Mouse (Mus musculus) testis, postnatal 10 days (tissue): ENCODE measurements around the gene Szrd1.

Experiments
- DNase-seq: peaks from one replicate; pipeline ENCODE4 v3.0.0; 2021; ENCODE audit warnings: low spot score

The Szrd1 gene

DNA sequence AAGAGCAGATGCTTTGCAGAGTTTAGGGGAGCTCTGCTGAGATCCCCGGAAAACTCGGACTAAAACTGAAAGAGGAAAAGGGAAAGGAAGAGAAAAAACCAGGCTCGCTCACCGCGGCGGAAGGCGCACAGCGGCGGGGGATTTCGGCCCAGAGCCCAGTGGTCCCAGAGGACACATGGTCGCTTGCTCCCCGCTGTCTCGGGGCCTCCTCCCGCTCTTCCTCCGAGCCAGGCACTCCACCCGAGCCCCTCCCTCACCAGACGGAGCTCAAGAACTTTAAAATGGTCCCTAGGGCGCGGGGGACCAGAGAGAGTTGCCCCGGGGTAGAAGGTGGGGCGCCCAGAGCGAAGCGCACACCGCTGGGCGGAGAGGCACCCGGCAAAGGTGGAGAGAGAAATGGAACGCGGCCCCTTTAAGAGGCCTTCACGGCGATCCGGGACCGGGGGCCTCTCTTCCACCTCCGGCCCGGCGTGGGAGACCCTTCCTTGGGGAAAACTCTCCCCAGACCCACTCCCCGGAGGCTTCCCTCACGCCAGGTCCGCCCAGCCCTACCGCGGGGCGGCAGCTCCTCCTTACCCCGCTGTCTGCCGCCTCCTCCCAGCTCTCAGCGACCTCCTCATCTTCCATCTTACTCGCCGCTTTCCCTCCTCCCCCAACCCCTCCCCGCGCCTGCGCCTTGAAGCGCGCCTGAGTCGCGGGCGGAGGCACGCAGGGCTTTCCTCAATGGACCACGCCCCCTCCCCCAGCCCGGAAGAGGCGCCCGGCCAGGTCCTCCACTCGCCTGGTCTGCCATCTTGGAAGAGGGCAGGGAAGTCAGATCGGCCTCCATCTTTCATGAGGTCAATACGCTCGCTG, at the start of gene Szrd1:
Gene Szrd1, minus strand, starts transcription at position 660 of the 855 bp plus-strand sequence.
- peak; percentile 99 for DNase-seq

DNA sequence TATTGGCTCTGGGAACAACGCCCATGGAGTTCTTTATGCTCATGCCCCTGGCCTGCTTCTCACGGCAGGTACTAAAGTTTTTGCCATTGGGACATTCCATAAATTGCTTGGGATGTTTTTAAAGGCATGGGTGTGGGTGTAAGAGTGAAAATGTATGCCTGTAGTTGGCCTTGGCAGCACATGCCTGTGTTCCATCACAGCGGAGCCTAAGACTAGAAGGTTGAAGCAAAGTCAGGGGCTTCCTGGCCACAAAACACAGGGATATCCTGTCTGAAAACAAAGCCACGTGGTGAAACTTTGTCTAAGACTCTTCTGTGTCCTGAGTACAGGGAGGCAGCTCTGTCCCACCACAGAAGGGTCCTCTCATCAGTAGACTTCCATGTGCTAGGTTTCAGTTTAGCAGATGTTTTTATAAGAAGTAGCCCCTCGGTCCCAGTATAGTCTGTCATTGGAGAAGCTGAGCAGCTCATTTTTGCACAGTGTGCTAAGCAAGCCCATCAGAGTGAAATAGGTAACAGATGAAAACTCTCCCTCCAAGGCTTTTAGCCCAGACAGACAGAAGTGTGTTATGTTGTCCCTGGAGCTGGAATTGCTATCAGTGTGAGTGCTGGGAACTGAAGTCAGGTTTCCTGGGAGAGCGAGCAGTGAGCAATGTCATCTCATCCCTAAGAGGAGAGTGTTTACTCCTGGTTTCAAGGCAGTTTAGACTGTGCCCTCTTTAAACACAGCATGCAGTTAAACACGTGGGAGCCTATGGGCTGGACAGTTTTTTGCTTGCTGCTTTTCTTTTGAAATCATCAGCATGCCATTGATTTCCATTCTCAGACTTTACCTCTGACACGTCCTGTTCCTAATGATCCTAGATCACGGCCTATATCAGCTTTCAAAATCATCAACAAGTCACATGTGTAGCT, 47.6 kb upstream of the Szrd1 start:
- DNase-seq, result no peak

DNA sequence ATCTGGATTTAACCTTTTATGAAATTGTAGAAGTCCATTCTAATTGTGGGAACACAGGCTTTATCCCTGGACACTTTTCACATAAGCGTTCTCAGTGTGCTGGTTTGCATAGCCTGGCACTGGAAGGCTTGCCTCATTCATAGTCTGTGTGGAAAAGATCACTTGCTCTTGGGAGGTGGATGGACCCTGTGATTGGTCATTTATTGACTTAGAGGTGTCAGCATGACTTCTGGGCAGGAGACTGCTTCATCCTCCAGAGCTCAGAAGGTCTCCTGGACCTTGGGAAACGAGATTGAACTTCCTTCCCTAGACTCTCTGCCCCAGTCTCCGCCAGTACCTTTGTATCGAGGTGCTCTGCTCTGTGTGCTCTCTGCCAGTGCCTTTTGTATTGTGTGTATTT, 44.9 kb upstream of the Szrd1 start:
- no peak for DNase-seq

DNA sequence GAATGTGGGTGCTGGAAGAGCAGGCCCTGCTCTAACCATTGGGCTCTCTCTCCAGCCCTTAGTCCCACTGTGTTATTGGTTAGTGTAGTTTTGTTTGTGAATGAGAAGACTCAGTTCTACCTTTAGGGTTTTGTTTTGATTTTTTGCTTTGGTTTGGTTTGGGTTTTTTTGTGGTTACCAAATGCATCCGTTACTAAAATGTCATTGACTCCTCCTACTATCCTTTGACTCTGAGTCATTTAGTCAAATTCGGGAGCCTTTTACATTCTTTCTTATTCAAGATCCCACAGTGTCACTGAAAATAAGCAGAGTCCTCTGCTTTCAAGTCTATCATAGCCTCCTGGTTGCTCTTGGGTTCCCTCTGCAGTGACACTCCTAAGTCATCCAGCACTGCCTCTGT, 44.4 kb upstream of the Szrd1 start:
- no peak for DNase-seq

DNA sequence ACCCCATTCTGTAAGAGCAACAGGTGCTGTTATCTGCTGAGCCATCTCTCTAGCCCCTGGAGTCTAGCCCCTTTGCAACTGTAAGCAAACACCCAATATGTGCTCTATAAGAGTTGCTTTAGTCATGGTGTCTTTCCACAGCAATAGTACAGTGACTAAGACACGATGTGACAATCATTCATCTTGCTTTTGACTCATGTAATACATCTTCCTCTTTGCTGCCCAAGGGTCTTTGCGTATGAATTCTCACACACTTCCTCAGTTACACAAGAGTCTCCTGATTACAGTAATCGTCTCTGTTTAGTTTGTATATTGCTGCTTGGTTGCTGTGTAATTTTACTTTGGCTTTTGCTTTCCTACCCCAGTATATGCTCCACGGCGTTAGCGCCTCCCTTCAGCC, 42.4 kb upstream of the Szrd1 start:
- no peak for DNase-seq

DNA sequence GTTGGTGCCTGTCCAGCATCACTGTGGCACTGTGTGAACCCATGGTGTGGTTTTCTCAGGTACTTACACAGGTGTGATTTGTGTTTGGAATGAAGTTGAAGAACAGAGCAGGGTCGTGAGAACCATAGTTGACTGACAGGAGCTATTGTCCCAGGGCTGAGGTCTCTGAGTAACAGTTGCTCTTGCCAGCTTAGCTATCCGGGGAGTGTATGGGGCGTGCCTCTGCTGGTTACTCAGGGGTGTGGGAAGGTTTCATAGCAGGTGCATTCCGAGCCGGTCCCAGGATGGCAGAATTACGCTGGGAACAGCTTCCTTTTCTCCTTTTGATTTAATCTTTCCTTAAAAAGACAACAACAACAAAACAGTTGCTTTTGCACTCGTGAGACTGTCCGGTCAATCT, 41.3 kb upstream of the Szrd1 start:
- DNase-seq, result no peak

DNA sequence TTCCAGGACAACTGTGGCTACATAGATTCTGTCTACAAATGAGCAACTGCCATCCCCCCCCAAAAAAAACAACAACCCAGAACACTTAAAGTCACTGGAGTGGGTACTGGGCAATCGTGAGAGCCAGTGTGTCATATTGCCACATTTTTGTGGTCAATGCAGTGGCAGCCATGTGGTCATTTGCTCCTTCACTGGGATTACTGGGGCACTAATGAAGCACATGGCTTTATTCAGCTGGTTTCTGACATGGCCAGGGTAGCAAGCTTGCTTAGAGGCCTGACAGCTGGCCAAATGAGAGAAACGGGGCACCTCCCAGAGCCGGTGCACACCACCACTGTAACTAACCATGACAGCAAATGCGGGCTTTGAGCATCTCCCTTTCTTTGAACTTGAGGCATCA, 38.9 kb upstream of the Szrd1 start:
- no peak for DNase-seq

DNA sequence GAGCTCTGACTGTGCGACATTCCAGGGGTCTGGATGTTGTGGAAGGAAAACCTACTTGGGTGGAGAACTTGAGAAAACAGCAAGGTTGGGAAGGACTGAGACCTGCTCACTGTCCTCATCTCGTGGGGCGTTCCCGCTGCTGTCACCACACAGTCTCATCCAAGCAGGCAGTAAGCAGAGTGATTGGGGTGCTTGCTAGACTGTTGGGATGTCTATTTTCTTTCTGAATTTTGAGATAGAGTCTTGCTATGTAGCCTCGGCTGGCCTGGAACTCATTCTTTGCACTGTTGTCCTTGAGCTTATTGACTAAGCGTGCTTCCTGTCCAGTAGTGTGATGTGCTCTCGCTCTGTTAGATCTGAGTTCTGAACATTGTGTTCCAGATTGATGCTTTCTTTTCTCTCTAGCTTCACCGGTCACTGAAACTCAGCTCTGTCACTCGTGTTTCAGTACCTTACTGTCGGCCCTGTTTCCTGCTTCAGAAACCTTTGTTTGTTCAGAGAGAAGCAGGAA, 36.8 kb upstream of the Szrd1 start:
- DNase-seq, result no peak

DNA sequence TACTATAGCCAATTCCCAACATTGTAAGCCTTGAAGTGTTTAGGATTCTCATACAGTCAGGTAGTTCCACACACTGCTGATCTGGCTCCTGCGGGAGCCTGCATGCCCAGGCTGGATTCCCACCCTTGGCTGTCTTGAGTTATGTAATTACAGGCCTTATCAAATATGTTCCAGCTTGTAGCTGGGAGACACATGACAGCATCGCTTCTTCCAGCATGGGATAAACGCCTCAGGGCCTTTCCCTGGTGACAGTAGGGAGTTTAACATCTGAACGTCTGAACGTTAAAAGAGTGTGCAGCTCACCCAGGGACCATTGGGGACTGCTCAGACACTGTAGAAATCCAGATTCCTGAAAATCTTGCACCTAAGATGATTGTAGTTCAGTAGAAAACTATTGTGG, 36.2 kb upstream of the Szrd1 start:
- no peak for DNase-seq

DNA sequence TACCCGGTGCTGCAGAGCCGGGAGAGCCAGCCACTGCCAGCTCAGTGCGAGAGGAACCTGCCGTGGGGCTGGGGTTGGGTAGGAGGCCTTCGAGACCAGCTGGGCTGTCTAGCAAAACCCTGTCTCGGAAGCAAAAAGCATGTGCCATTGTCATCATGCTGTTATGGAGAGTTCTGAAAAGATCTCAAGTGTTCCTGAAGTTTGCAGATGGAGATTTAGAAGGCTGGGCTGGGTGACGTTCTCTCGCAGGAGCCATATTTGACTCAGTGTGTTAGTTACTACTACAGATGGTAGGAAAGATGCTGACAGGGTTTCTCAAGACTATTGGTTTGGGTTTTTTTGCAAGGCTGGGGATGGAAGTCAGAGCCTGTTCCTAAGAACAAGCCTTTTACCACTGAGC, 32.5 kb upstream of the Szrd1 start:
- no peak for DNase-seq

DNA sequence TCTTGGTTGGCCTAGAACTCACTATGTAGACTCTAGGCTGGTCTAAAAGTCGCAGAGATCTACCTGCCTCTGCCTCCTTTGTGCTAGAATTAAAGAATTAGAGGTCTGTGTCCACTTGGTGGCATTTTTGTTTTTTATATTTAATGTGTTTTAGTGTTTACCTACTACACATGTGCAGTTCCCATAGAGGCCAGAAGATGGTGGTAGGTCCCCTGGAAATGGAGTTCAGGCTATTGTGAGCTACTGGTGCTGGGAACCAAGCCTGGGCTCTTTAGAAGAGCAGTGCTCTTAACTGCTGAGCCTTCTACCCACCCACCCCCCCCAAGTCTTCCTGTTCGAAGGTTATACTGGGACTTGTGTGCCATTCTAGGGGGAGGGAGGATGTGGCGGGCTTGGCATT, 27.6 kb upstream of the Szrd1 start:
- DNase-seq, result no peak

DNA sequence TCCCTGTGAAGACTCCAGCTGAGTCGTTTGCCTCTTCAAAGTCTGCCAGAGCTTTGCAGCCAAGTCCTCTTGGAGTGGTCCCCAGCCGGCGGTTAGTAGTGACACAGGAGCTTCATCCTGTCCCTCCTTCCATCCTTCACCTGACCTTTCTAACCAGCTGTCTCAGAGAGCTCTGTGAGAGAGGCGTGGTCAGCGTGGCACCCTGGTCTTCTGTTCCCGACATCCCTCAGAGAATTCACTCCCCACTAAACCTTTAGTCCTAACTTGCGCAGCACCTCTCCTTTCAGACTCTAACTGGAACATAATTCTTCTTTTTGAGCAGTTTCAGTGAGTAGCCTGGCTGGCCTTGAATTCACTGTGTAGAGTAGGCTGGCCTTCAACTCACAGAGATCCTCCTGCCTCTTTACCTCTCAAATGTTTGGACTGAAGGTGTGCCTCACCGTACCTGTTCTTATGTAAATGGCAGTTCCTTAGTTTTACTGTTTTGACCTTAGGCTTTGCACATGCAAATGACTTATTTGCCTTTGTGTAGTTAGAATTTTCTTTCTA, 26.2 kb upstream of the Szrd1 start:
- no peak for DNase-seq

DNA sequence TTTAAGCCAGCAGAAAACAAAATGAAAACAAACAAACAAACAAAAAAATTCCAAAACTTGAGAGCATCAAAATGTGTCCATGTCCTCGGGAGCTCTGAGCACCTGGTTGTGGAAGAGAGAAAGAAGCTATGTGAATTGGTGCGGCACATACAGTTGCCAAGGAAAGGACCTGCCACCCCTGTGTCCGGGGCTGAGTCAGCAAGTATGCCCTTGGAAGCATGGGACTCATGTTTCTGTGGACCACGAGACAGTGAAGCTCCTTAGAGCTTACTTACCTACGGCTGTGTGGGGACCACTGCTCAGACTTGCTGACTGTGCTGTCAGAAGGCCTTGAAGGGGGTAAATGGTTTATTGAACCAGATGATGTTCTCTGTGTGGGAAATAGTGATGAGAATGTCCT, 24.2 kb upstream of the Szrd1 start:
- DNase-seq, result no peak

DNA sequence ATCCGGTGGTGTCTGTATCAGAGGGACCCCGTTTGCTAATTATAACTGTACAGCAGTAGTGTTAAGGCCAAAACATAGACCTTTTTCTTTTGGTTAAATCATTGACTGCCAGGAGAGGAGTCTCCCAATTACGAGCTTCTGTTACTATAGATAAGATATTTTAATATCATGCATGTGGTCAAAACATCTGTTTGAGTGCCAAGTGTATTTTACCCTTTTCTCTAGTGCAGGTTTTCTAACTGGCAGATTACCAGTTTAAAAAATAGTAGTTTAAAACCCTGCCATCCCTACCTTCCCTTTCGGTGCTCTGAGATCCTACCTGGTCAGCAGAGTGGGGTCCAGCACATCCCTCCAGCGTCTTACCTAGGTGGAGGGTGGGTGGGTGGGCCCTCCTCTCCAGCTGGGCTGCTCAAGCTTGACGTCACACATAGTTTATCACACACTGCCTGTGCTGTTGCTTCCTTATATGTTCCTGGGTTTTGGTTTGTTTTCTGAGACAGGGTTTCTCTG, 22.2 kb upstream of the Szrd1 start:
- DNase-seq, result no peak

DNA sequence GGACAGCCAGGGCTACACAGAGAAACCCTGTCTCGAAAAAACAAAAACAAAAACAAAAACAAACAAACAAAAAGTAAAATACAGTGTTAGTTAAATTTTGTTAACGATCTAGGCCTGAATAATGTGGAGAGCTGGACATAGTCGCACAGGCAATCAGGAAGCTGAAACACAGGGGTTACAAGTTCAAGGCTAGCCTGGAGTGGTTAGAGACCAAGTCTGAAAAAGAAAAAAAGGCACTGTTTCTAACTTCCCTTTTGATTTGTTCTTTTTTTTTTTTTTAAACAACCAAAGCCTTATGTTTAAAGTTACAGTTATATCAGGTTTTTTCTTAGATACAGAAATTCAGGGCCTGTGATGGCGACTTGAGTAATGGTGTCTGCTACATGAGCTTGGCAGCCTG, 20.6 kb upstream of the Szrd1 start:
- DNase-seq, result no peak

DNA sequence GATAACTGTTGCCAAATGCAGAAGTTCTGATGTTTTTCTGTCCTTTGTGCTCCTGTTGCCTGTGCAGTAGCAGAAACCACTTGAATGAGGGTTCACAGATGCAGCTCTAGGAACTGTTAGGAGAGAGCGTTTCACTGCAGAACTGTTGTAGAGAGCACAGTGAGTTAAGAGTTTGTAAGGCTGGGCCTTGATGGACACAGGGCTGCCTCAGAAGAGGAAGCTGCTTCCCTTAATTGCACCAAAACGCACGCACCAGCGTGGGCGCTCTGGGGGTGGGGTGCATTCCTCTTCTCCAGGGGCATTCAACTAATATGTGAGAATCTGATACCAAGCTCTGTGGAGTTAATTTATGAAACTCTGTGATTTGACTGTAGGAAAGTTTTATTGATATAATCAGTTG, 20.1 kb upstream of the Szrd1 start:
- no peak for DNase-seq

DNA sequence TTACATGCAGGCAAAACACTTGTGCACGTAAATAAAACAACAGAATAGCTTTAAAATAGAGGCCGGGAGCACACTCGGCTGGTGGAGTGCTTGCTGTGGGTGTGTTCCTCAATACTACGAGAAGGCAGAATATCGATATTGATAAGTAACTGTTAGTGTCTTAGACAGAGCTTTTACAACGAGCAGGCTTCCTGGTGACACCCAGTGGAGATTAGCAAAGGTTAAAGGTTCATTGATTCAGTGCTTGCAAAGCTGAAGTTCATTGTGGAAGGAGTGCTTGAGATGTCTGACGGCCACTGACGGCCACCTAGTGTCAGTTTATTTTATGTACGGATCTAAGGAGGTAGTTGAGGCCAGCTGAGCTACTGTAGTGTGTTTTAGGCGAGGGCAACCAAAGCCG, 19.5 kb upstream of the Szrd1 start:
- no peak for DNase-seq

DNA sequence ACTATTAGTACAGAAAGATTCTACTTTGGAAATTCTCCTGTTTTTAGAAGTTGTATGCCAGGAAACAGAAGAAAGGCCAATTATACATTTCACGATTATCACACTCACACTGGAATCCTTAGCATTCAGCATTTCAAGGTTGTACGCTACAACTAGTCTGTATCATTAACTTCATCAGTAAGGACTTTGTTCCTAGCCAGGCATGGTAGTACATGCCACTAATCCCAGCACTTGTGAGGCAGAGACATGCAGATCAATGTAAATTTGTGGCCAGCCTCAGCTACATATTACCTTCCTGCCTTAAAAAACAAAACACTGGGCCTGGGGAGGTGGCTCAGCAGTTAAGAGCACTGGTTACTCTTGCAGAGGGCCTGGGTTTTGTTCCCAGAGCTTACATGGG, 19.0 kb upstream of the Szrd1 start:
- no peak for DNase-seq

DNA sequence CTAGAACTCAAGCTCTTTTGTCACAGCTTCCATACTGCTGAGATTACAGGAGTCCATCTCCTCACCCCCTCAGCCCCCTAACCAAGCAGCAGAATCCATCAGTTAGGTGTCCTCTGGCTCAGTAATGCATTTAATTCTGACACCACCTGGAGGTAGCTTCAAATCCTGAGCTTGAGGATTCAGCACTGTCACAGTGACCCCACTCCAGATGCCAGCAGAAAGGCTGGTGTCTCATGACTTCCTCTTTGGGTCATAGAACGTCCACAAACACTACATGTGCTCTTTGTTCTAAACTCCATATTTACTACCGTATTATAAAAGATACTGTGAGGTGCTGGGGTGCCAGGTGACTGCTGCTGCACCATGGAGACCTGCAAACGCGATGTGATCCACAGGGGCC, 17.9 kb upstream of the Szrd1 start:
- no peak for DNase-seq

DNA sequence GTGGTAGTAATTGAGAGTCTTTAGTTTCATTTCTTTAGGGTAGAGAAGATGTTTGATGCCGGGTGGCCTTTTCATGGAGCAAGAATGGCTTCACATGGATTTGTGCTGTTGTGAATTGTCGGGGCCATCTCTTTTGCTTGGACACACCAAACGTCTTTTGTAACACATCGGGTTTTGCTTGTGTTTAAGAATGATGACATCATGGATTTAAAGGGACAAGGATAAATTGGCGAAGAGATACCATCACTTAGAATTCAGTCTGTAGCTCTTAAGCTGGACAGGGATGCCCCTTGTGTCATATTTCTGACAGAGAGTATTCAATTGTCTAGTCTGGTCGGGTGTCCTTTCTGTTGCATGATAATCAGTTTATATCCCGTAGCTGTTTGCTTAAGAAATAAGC, 9.5 kb upstream of the Szrd1 start:
- DNase-seq, result no peak

DNA sequence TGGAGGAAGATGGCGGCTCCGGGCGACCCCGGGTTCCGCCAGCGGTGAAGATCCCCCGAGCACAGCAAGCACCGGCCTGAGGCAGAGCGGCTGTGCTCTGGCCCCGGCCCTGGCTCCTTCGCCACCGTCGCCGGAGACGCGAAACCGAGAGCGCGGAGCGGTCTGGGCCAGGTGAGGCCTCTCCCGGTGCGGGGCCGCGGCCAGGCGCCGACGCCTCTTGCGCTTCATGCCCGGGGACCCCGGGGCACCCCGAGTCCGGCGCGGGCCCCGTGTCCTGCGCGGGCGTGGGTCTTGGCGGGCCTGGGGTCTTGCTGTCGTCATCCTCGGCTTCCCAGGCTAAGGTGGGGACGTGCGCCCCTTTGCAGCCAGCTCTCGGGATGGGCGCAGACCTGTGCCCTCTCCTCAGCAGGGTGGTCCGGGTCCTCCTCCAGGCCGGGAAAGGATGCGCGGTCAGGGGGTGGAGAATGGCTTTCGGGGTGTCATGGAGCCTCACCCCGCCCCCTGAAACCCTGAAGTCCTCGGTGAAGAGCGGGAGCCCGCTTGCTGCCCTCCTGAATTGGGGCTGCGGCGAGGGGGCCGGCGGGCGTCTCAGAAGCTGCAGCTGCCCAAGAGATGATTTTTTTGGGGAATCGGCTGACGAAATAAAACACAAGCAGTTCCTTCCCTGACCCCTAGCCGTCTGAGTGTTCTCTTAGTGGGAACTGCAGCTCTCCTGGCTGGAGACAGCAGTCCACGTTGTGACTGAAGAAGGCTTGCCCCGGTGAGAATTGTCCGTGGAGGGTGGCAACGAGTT, 8.6 kb upstream of the Szrd1 start:
- DNase-seq, result no peak
